Mouse (Mus musculus): ENCODE measurements around the gene Sptssa. TPM values are rescaled to one million over a fixed set of nuclear protein-coding genes. Genes with fewer than 3 reads are reported as not detected.
"Not testable (repeated sequence)": the region's sequence is repeated elsewhere in the genome, so short reads cannot be mapped to it uniquely, and the experiment has no call there.

Sptssa gene
- 89.2 and 106 TPM in 2 replicates for polyA plus RNA-seq (2012; rRNA removed)

DNA sequence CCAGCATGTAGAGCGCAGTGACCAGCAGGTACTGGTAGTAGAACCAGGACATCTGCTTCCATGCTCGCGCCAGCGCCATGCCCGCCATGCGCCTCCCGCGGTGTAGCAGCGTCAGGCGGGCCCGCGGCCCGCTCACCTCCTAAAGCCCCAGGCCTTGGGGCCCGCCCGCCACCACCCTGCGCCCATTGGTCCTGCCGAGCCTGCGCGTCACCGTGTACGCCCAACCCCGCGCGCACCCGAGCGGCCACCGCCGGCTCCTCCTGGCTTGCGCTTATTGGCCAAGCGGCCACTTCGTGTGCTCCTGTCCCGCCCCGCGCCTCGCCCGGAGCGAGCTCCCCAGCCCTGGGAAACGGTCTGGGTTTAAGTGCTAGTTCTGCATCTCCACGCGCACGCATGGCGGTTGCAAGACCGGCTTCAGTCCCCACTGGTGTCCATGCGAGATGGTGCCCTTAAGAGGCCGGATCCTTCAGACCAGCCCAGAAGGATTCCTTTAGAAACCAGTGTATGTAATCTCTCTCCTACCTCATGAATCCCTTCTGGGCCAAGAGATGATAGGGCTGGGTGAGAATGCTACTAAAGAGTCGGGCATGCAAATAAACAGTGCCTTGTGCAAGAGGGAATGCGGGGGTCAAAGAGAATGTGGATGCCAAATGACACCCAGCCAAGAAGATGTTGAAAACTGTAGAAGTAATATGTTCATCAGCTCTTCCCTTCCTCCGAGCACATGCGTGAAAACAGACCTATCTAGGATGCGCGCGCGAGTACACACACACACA, at the start of gene Sptssa:
Gene Sptssa (minus strand): TSS at position 178 of the 776 bp plus-strand sequence.
- peak; percentile 92 for DNase-seq (ENCODE audit: low spot score)

DNA sequence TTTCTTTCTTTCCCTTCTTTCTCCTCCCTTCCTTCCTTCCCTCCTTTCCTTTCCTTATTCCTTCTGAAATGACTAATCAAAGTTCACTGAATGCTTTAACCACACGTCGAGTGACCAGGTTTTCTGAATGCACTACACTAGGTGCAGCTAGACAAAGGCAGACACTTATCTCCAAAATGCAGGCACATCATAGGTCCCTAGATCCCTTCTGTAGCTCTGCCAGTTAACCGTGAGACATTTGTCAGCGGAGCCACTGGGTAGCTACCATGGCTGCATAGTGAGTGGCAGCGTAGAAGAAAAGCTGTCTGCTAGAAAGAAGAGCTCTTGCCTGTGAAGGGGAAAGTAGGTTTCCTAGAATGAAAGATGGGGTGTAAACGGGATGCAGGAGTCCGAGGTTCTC, 43.0 kb upstream of the Sptssa start:
- no peak for DNase-seq (ENCODE audit: low spot score)

DNA sequence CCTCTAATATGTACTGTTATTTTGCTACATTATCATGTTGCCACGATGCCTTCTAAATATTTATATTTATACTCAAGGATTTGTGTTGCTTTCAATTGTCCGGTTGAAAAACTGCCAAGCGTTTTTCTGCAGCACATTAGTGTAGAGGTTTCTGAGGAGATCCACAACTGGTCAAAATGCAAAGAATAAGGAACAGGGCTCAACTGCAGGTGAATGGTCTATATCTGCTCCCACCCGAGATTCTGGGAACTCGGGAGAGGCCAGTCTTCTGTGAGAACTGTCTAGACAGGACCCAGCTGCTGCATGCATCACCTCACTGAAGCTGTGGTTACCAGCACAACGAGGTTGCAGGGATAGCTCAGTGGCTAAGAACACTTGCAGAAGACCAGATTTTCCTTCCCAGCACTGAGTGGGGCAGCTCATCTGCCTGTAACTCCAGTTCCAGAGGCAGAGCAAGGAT, 41.4 kb upstream of the Sptssa start:
- DNase-seq (ENCODE audit: low spot score): no peak

DNA sequence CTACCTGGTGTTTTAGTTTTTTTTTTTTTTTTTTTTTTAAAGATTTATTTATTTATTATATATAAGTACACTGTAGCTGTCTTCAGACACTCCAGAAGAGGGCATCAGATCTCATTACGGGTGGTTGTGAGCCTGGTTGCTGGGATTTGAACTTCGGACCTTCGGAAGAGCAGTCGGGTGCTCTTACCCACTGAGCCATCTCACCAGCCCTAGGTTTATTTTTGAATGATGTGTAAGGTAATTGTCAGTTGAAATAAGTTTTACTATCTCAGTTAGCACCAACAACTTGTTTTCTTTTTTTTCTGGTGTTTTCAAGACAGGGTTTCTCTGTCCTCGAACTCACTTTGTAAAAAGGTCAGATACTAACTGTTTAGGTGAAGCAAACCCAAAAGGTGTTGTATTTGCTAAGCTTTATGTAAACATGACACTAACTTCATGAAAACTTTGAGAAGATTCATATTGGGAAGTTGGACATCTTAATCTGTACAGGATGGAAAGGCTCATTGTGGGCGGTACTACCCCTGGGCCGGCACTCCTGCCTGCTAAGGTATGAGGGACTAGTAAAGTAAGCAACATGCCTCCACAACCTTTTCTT, 40.7 kb upstream of the Sptssa start:
- no peak for DNase-seq (ENCODE audit: low spot score)

DNA sequence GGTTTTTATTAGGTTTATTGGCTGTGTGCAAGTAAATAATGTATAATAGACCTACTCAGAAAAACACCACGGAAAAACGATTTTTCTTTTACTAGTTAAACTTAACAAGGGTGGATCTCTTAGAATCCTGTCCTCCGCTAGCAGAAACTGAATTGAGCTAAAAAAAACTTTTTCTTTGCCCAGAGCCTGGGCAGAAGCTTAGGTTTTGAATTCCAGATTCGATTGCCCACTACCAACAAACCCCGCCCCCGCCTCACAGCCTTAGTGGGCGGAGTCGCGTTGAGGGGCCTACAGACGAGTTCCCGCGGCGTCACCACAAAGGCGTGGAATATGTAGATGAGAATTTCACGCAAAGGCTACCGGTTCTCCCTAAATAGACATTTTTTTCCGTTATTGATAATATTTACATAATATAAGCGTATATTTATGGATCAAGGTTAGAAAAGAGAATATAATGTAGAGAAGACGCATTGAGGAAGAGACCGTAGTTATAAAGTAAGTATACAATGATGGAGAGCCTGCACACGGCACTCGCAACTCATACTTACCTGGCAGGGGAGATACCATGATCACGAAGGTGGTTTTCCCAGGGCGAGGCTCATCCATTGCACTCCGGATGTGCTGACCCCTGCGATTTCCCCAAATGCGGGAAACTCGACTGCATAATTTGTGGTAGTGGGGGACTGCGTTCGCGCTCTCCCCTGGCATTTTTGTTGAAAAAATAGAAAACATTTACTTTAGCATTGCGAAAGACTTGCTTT, 40.0 kb upstream of the Sptssa start:
- peak; percentile 73 for DNase-seq (ENCODE audit: low spot score)

DNA sequence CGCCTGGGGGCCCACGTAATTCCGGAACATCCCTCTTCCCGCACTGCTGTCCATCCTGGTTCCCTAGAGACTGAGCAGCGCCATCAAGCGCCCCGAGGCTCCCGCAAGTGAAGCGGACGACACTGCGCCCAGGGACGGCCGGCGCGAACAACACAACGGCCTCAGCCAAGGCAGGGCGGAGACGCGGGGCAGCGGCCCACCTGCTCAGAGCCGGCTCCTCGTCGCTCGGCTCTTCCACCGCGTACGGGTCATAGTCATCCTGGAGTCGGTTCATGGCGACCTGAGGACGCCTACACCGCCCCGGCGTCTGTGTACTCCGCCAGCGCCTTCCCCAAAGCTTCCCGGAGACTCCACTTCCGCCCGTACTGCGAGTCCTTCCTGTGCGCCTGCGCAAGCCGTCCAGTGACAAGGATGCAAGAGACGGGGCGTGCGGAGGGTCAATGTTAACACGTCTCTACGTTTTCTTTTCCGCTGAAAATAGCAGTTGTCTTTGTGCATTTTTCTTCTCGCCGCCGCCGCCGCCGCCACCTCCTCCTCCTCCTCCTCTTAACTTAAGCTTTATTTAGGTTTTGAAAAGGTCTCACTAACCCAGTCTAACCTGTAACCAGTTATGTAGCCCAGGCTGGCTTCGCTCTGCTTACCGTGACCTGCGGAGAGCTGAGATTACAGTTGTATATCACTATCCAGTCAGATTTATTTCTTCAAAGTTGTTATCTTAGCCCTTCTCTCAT, 39.3 kb upstream of the Sptssa start, which contains the start of gene Eapp:
Gene Eapp (minus strand): TSS at position 387 of the 731 bp plus-strand sequence.
- peak; percentile 90 for DNase-seq (ENCODE audit: low spot score)

DNA sequence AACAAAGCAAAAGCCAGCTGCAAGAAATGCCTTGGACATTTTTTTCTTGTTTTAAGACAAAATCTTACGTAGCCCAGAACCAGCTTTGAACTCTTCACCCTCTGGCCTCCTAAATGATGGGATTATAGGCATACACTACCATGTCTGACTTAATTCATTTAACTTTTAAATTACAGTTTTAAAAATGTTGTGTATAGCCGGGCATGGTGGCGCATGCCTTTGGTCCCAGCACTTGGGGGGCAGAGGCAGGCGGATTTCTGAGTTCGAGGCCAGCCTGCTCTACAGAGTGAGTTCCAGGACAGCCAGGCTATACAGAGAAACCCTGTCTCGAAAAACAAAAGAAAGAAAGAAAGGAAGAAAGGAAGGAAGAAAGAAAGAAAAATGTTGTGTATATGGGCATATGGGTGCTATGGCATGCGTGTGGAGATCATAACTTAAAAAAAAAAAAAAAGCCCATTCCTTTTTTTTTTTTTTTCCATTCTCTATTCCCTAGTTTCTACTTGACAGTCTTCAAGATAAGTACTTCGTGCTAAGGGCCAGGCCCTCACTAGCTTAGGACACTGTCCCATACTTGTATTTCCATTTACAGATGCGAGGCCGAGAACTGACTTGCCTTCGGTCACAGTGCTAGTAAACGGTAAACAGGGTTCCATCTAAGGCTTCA, 38.6 kb upstream of the Sptssa start:
- DNase-seq (ENCODE audit: low spot score): no peak

DNA sequence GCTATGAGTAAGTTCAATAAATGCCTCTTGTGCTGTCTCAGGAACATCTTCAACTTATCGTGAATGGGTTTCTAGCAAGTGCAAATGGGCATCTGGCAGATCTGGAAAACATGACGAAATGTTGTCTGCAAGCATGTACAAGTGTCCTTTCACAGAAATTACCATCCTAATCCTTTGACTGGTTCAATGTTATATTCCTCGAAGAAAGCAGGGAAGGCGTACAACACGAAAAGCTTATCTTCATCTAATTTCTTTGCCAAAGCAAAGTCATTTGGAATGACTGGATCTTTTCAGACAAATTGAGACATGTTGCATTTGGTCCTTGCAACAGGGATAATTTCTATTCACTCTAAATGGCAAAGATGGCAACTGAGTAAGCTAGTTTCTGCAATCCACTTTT, 32.7 kb upstream of the Sptssa start:
- no peak for DNase-seq (ENCODE audit: low spot score)

DNA sequence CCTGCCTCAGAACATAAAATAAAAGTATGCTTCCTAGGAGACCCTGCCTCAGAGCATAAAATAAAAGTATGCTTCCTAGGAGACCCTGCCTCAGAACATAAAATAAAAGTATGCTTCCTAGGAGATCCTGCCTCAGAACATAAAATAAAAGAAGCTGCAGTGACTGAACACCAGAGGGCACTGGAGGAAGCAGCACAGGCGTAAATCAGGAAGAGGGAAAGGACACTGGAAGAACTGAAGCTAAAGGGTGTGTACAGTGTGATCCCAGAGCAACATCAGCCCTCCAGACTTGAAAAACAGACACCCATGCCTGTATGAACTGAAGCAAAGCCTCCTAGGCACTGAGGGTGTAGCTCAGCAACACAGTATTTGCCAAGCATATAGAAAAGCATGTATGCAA, 26.8 kb upstream of the Sptssa start:
- DNase-seq (ENCODE audit: low spot score): no peak

DNA sequence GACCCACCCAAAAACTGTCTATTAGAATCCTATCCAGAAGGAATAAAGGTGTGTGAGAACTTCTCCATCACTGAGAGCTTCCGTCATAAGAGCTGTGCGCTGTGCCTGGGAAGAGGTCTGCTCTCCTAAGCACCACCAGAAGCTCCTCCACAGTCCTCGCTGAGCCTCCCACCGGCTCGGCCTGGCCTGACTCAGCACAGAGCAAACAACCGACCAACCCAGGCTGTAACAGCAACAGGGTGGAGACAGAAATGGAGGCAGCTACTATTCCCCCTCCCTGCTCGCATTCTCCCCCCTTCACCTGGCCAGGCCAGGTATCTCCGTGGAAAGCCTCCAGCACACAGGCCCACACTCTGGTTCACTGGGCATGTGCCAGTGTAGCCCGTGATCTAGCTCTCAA, 20.3 kb upstream of the Sptssa start:
- DNase-seq (ENCODE audit: low spot score): no peak

DNA sequence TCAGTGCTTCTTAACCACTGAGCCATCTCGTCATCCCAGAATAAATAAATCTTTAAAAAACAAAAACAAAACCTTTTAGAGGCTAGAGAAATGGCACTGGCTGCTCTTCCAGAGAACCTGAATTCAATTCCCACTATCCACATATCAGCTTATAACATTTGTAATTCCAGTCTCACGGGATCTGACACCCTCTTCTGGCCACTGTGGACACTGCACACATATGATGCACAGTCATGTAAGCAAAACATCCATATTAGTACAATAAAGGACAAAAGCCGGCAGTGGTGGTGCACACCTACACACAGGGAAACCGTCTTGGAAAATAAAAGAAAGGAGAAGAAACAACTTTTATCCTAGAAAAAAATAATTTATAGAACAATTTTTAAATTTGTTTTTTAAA, 19.0 kb upstream of the Sptssa start:
- DNase-seq (ENCODE audit: low spot score): no peak

DNA sequence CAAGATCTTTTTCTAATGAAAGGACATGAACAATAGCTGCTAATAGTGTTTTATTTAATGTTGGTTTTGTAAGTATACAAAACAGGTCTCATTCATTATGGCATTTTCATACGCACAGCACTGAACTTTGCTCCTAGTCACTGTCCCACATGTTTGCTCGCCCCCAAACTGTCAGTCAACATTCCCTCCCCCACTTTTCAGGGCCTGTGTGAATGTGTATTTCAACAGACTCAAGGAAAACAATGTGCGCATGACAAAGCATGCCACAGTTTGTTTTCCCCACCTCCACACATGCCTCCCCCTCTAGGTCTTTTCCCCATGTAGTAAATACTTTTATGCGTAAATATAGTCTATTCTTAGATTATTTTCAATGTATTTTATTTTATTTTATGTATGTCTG, 14.9 kb upstream of the Sptssa start:
- DNase-seq (ENCODE audit: low spot score): no peak

DNA sequence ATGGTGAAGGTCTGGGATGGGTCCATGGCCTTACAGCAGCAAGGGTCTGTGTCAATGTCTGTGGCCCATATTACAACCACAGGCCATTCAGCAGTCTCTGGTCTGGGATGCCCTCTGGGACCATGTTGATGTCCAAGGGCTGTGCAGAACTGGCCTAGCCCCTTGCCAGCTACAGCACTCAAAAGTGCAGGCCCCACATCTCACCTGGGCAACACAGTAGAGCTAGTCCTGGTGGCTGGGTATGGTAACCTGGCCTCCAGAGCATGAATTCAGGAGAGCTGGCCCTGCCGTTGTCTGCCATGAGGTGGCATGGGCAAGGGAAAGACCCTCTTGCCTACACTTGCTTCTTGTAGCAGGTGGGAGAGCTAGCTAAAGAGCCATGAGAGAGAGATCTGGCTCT, 11.8 kb upstream of the Sptssa start:
- DNase-seq (ENCODE audit: low spot score): no peak

DNA sequence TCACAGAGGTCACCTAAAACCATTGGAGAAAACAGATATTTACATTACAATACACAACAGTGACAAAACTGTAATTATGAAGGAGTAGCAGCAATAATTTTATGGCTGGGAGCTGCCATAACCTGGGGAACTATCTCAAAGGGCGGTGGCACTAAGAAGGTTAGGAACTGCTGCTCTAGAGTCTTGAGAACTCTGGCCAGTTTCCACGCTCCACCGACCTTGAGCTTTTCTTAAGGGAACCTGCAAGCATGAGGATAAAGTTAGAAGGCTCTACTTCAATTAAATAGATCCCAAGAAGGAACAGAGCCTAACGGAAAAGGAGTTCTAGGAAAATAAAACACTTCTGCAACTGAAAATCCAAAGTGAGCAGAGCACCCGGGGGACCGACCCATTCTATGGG, 9.2 kb upstream of the Sptssa start:
- no peak for DNase-seq (ENCODE audit: low spot score)

DNA sequence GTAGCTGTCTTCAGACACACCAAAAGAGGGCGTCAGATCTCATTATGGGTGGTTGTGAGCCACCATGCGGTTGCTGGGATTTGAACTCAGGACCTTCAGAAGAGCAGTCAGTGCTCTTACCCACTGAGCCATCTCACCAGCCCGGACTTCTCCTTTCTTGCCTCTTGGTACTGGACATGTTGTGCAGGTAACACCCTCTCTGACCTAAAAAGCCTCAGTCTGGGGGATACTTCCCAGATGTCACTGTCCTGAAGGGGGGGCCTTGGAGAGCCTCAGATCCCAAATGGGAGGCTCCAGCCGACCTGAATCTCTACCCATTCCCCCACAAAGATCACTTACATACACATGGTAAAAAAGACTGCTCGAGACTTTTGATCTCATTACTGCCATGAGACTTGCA, 5.1 kb upstream of the Sptssa start:
- not testable (repeated sequence) for DNase-seq (ENCODE audit: low spot score)

DNA sequence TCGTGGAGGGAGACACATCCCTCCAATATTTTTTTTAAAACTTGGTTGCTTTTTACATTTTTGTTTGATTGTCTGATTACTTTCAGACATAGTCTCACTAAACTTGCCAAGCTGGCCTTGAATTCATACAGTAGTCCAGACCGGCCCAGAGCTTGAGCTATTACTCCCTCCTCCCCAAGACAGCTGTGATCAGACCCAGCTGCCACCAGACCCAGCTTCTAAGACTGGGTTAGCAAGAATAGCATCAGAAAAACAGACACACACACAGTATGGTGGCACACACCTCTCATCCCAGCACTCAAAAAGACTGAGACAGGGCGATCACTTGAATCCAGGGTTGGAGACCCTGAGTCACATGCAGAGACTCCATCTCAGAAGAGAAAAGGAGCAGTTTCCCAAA, 3.5 kb upstream of the Sptssa start:
- DNase-seq (ENCODE audit: low spot score): no peak

DNA sequence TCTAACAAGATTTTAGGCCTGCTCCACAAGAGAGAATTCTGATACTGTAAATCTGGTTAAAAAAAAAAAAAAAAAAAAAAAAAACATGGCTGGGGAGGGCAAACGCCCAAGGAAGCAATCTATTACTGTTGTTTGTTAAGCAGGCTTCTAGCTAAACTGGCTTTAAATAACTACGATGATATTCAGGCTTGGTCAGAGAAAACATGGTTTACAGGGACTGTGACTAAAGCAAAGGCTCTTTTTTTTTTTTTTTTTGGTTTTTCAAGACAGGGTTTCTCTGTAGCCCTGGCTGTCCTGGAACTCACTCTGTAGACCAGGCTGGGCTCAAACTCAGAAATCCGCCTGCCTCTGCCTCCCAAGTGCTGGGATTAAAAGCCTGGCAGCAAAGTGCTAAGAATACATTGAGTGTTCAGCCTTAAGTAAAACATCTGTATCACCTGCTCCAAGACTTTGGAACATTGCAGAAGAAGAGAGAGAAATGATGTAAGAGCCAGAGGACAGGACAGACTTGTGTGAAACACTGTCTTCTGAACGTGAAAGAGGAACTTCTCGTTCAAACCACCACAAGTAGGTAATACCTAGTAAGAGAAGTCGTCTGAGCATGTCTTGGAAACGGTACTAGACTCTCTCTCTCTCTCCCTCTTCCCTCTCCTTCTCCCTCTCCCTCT, 2.2 kb upstream of the Sptssa start:
- DNase-seq (ENCODE audit: low spot score): no peak

DNA sequence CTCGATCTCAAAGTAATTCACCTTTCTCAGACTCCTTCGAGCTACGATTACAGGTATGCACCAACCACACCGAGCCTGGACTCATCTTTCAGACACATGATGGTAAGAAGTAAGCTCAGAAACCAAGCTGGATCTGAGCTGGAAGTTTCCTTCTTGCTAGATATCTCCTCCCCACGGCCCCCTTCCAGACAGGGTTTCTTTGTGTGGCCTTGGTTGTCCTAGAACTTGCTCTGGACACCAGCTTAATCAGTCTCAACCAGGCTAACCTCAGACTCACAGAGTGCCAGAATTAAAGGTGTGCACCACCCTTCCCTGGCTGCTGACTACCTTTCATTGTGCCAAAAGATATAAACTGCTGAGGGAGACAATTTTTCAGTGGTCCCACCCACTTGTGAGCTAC, 1.6 kb upstream of the Sptssa start:
- no peak for DNase-seq (ENCODE audit: low spot score)

DNA sequence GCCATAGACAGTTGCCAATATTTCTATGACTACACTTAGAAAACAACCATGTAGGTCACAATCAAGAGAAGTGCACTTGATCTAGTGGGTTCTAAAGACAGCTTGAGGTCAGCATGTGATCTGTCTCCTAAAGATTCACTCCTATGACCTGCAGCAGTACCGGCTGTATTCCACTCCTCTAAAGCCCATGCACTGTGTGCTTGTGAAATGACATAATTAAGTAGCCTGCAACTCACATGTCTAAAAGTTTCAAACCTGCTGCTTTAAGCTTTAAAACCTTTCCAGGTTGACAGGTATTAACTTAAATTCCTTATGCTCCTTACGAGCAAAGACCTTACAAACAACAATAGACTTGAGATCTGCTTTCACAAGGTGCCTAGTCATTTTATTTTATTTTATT, 853 bp upstream of the Sptssa start:
- DNase-seq (ENCODE audit: low spot score): no peak

DNA sequence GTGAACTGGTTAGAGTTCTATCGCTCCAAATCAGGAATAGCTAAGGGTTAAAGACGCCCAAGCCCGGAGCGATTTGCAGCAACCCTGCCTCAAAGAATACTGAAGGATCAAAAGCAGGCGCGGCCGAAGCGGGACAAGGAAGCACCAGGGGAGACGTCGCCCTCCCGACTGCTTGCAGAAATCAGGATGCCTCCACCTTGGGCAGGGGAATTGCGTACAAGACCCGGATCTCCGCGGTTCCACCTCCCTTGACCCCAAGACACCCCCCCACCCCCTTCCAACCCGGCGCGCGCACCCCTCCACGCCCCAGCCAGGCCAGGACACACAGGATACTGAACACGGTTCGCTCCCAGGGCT, 356 bp downstream of the Sptssa start:
- DNase-seq (ENCODE audit: low spot score): no peak

Measured in urinary bladder, adult 2 months (tissue).